Mouse (Mus musculus): ENCODE measurements around the gene Pknox1. TPM values are rescaled to one million over a fixed set of nuclear protein-coding genes. Genes with fewer than 3 reads are reported as not detected.

The Pknox1 gene
- 32.2 and 36.0 TPM in 2 replicates for polyA plus RNA-seq (2015; fragmentation: Nextera tagmentation; extraction: Ambion mirVana)

GRCm38 (mm10) chr17:31564015-31564857 lies at the start of gene Pknox1:
Gene Pknox1 (plus strand): TSS chr17:31564734.
- peak within 1 kb of the TSS; percentile 93 for H3K4me2 ChIP-seq (ENCODE audit: low read length)
- H3K4me3 ChIP-seq (replicated peaks; ENCODE audit: low read length), result peak within 1 kb of the TSS; percentile 85
- H3K4me1 ChIP-seq (replicated peaks; ENCODE audit: control insufficient read depth, insufficient read depth, low read length), result peaks cover 38% of the 10 kb centered on the region
- H3K36me3 ChIP-seq (ENCODE audit: control insufficient read depth, insufficient read depth), result no peaks in the 10 kb centered on the region
- H3K9me3 ChIP-seq (ENCODE audit: control insufficient read depth, low read length), result no peaks in the 10 kb centered on the region
- peak within 1 kb of the TSS; percentile 100 for H3K27ac ChIP-seq (ENCODE audit: low read length)
- WGBS, result under 1% methylated on average over 41 of the region's 72 CpGs
- peak; percentile 97 for ATAC-seq
- H3K27me3 ChIP-seq (replicated peaks; ENCODE audit: control insufficient read depth, insufficient read depth, low read length), result no peaks in the 10 kb centered on the region
- peak within 1 kb of the TSS; percentile 96 for H3K9ac ChIP-seq (replicated peaks; ENCODE audit: low read depth, low read length)

- peak; percentile 61 for ATAC-seq
- H3K27ac ChIP-seq (ENCODE audit: low read length), result no peak overlapping the region; the same call in 1 of the 2 replicates
- 0 out of 2 replicates have a peak, but pooled peaks cover 3% of the 10 kb centered on the region for H3K36me3 ChIP-seq (ENCODE audit: control insufficient read depth, insufficient read depth)
- H3K9ac ChIP-seq (replicated peaks; ENCODE audit: low read depth, low read length), result 0 out of 2 replicates have a peak overlapping the region, but pooled peaks have one; percentile 18
- no peaks in the 10 kb centered on the region; the same call in 1 of the 2 replicates for H3K27me3 ChIP-seq (replicated peaks; ENCODE audit: control insufficient read depth, insufficient read depth, low read length)
- H3K4me1 ChIP-seq (replicated peaks; ENCODE audit: control insufficient read depth, insufficient read depth, low read length), result peaks cover 18% of the 10 kb centered on the region
- H3K4me3 ChIP-seq (replicated peaks; ENCODE audit: low read length), result peak overlapping the region; percentile 66
- peak overlapping the region; percentile 80 for H3K4me2 ChIP-seq (ENCODE audit: low read length)
- no peaks in the 10 kb centered on the region for H3K9me3 ChIP-seq (ENCODE audit: control insufficient read depth, low read length)
- 5% methylated on average over 7 of the region's 7 CpGs for WGBS
Observed at GRCm38 (mm10) chr17:31519344-31519945, 45.1 kb upstream of the Pknox1 start.

- under 1% methylated on average over 45 of the region's 45 CpGs for WGBS
- peak; percentile 97 for ATAC-seq
- Histone ChIP-seq H3K4me2 (ENCODE audit: low read length) (peak within 1 kb of the TSS; percentile 80), H3K9ac (replicated peaks; ENCODE audit: low read depth, low read length) (peak within 1 kb of the TSS; percentile 75), H3K27me3 (replicated peaks; ENCODE audit: control insufficient read depth, insufficient read depth, low read length) (no peaks in the 10 kb centered on the region; the same call in 1 of the 2 replicates), H3K4me3 (replicated peaks; ENCODE audit: low read length) (peak within 1 kb of the TSS; percentile 66), H3K27ac (ENCODE audit: low read length) (peak within 1 kb of the TSS; percentile 80), H3K36me3 (ENCODE audit: control insufficient read depth, insufficient read depth) (0 out of 2 replicates have a peak, but pooled peaks cover 3% of the 10 kb centered on the region), H3K4me1 (replicated peaks; ENCODE audit: control insufficient read depth, insufficient read depth, low read length) (peaks cover 18% of the 10 kb centered on the region), H3K9me3 (ENCODE audit: control insufficient read depth, low read length) (no peaks in the 10 kb centered on the region)
Observed at GRCm38 (mm10) chr17:31519946-31520838, 44.3 kb upstream of the Pknox1 start, which contains the start of the genes Wdr4 and Ndufv3. Gene Wdr4 (minus strand): TSS chr17:31519980. Gene Ndufv3 (plus strand): TSS chr17:31520115.

- no peaks in the 10 kb centered on the region; the same call in 1 of the 2 replicates for H3K27me3 ChIP-seq (replicated peaks; ENCODE audit: control insufficient read depth, insufficient read depth, low read length)
- no peak for ATAC-seq
- H3K27ac ChIP-seq (ENCODE audit: low read length), result no peak overlapping the region; the same call in 1 of the 2 replicates
- 0 out of 2 replicates have a peak, but pooled peaks cover 3% of the 10 kb centered on the region for H3K36me3 ChIP-seq (ENCODE audit: control insufficient read depth, insufficient read depth)
- 8% methylated on average over 3 of the region's 3 CpGs for WGBS
- H3K4me1 ChIP-seq (replicated peaks; ENCODE audit: control insufficient read depth, insufficient read depth, low read length), result peaks cover 18% of the 10 kb centered on the region
- peak overlapping the region; percentile 66 for H3K4me3 ChIP-seq (replicated peaks; ENCODE audit: low read length)
- peak overlapping the region; percentile 75; the same call in 1 of the 2 replicates for H3K9ac ChIP-seq (replicated peaks; ENCODE audit: low read depth, low read length)
- H3K9me3 ChIP-seq (ENCODE audit: control insufficient read depth, low read length), result no peaks in the 10 kb centered on the region
- H3K4me2 ChIP-seq (ENCODE audit: low read length), result peak overlapping the region; percentile 80
Observed at GRCm38 (mm10) chr17:31520895-31521294, 43.6 kb upstream of the Pknox1 start.

- Histone ChIP-seq H3K36me3 (ENCODE audit: control insufficient read depth, insufficient read depth) (peaks cover 4% of the 10 kb centered on the region; the same call in 1 of the 2 replicates), H3K4me2 (ENCODE audit: low read length) (no peak overlapping the region), H3K9me3 (ENCODE audit: control insufficient read depth, low read length) (no peaks in the 10 kb centered on the region), H3K27me3 (replicated peaks; ENCODE audit: control insufficient read depth, insufficient read depth, low read length) (no peaks in the 10 kb centered on the region; the same call in 1 of the 2 replicates), H3K27ac (ENCODE audit: low read length) (peak overlapping the region; percentile 56), H3K4me1 (replicated peaks; ENCODE audit: control insufficient read depth, insufficient read depth, low read length) (peaks cover 18% of the 10 kb centered on the region), H3K4me3 (replicated peaks; ENCODE audit: low read length) (no peak overlapping the region), H3K9ac (replicated peaks; ENCODE audit: low read depth, low read length) (no peak overlapping the region)
- ATAC-seq, result no peak
- WGBS, result 68% methylated on average over 6 of the region's 6 CpGs
Observed at GRCm38 (mm10) chr17:31521948-31522347, 42.6 kb upstream of the Pknox1 start.

- Histone ChIP-seq H3K4me2 (ENCODE audit: low read length) (no peak overlapping the region), H3K9me3 (ENCODE audit: control insufficient read depth, low read length) (no peaks in the 10 kb centered on the region), H3K4me1 (replicated peaks; ENCODE audit: control insufficient read depth, insufficient read depth, low read length) (peaks cover 18% of the 10 kb centered on the region), H3K27ac (ENCODE audit: low read length) (no peak overlapping the region), H3K27me3 (replicated peaks; ENCODE audit: control insufficient read depth, insufficient read depth, low read length) (no peaks in the 10 kb centered on the region), H3K4me3 (replicated peaks; ENCODE audit: low read length) (no peak overlapping the region), H3K9ac (replicated peaks; ENCODE audit: low read depth, low read length) (no peak overlapping the region), H3K36me3 (ENCODE audit: control insufficient read depth, insufficient read depth) (peaks cover 15% of the 10 kb centered on the region)
- WGBS, result 96% methylated on average over 4 of the region's 4 CpGs
- no peak for ATAC-seq
Observed at GRCm38 (mm10) chr17:31525114-31525513, 39.4 kb upstream of the Pknox1 start.

- H3K9me3 ChIP-seq (ENCODE audit: control insufficient read depth, low read length), result no peaks in the 10 kb centered on the region
- 98% methylated on average over 3 of the region's 3 CpGs for WGBS
- H3K4me2 ChIP-seq (ENCODE audit: low read length), result no peak overlapping the region
- ATAC-seq, result no peak
- peaks cover 11% of the 10 kb centered on the region for H3K4me1 ChIP-seq (replicated peaks; ENCODE audit: control insufficient read depth, insufficient read depth, low read length)
- H3K9ac ChIP-seq (replicated peaks; ENCODE audit: low read depth, low read length), result no peak overlapping the region
- no peak overlapping the region for H3K4me3 ChIP-seq (replicated peaks; ENCODE audit: low read length)
- H3K27me3 ChIP-seq (replicated peaks; ENCODE audit: control insufficient read depth, insufficient read depth, low read length), result no peaks in the 10 kb centered on the region
- H3K27ac ChIP-seq (ENCODE audit: low read length), result no peak overlapping the region
- H3K36me3 ChIP-seq (ENCODE audit: control insufficient read depth, insufficient read depth), result peaks cover 15% of the 10 kb centered on the region
Observed at GRCm38 (mm10) chr17:31525816-31526215, 38.7 kb upstream of the Pknox1 start.

GRCm38 (mm10) chr17:31529314-31529713 lies 35.2 kb upstream of the Pknox1 start:
- ATAC-seq, result peak; percentile 71; the same call in 1 of the 2 replicates
- Histone ChIP-seq H3K4me3 (replicated peaks; ENCODE audit: low read length) (no peak overlapping the region), H3K9me3 (ENCODE audit: control insufficient read depth, low read length) (no peaks in the 10 kb centered on the region), H3K4me1 (replicated peaks; ENCODE audit: control insufficient read depth, insufficient read depth, low read length) (no peaks in the 10 kb centered on the region; the same call in 1 of the 2 replicates), H3K4me2 (ENCODE audit: low read length) (peak overlapping the region; percentile 19), H3K36me3 (ENCODE audit: control insufficient read depth, insufficient read depth) (peaks cover 17% of the 10 kb centered on the region), H3K27ac (ENCODE audit: low read length) (no peak overlapping the region), H3K27me3 (replicated peaks; ENCODE audit: control insufficient read depth, insufficient read depth, low read length) (no peaks in the 10 kb centered on the region), H3K9ac (replicated peaks; ENCODE audit: low read depth, low read length) (no peak overlapping the region)
- 15% methylated on average over 15 of the region's 15 CpGs for WGBS
